Mouse (Mus musculus): ENCODE data around the gene Zfp827.

DNA sequence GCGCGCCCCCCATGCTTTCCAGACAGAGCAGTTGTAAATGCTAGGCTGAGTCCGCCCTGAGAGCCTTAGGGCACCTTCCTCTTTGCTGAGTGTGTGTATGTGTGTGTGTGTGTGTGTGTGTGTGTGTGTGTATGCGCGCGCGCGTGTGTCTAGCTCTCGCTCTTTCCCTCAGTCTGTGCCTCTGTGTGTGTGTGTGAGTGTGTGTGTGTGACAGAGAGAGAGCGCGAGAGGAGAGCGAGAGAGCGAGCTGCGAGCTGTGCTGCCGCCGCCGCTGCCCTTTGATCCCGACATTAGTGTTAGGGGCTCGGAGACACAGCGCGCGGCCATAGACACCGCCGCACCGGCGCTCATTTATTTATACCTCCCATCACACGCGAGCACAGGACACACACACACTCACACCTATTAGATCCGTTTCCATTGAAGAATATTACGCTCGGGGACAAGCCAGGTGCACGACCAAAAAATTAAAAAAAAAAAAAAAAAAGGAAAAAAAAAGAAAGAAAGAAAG is at the start of gene Zfp827:
- peak; percentile 50; the same call in 1 of the 2 replicates for TF ChIP-seq POLR2A (IDR thresholded peaks at IDR 0.05; ENCODE audit: extremely low read depth, insufficient read depth, low read length)
- no peak for TF ChIP-seq CTCF (IDR thresholded peaks at IDR 0.05; ENCODE audit: extremely low read depth, insufficient read depth, low read length)

Data from cortical plate, adult 2 months (tissue).